Mouse (Mus musculus): ENCODE results near the gene Clk3.

GRCm38 (mm10) chr9:57803839-57804238, 38.2 kb upstream of the Clk3 start:
- TF ChIP-seq CTCF (IDR thresholded peaks at IDR 0.05) (no peak), EP300 (IDR thresholded peaks at IDR 0.05) (peak; percentile 84)

All from lung, postnatal 0 days (tissue).